Mouse (Mus musculus) lung, adult 10 weeks (tissue): ENCODE results near the gene Gch1. TPM values are rescaled to one million over a fixed set of nuclear protein-coding genes. Genes with fewer than 3 reads are reported as not detected.

Experiments used
- polyA plus RNA-seq: library from polyadenylated mRNA; stranded (reverse); fragments of 350-450 nt; fragmentation: Illumina TruSeq; extraction: RNeasy Lipid Tissue Mini Kit (QIAGEN cat#74804); gene quantifications from one replicate; pipeline ENCODE4 v1.2.3, GENCODE M21; 2014; ENCODE audit warnings: low read depth, low replicate concordance; ENCODE audit not compliant: insufficient read depth

Gene Gch1
- polyA plus RNA-seq: 8.8 TPM

DNA sequence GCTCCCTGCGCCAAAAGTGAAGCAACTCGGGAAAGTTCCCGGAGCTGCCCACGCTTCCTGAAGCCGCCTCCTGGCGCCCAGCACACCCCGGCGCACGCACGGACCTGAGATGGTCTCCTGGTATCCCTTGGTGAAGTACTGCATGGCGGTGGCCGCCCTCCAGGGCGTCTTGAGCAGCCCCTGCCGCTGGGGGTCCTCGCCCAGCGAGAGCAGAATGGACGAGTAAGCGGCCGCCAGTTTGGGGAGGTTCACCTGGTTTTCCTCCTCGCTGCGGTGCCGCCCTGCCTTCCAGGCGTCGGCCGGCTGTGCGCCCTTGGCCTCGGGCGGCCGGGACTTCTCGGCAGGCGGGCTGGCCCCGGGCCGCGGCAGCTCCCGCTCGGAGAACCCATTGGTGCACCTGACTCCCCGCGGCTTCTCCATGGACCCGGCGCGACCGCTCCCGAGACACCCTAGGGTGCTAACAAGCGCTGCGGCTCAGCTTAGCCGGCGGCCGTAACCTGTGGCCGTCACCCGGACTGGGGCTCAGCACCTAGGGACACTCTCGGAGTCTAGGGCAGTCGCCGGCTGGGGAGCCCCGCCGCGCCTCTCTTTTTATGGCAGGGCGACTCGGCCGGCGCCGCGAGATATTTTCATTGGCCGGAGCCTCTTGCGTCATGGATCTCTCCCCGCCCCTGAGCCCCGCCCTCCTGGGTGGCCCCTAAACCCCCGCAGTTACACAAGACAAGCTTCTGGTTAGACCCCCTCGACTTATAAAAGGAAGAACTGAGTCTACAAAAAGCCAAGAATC is at the start of gene Gch1:
Gch1 (minus strand) TSS at position 566 of the 787 bp plus-strand sequence.

Other genes starting within 250 kb of the Gch1 start
- 1.4 TPM for gene Wdhd1, start 87.4 kb upstream of the Gch1 start, polyA plus RNA-seq
- 6.7 TPM for gene Socs4, start 87.5 kb upstream of the Gch1 start, polyA plus RNA-seq
- 18.8 TPM for gene Mapk1ip1l, start 108.9 kb upstream of the Gch1 start, polyA plus RNA-seq
- 237 TPM for gene Lgals3, start 178.3 kb upstream of the Gch1 start, polyA plus RNA-seq
- 0.25 TPM for gene Dlgap5, start 229.0 kb upstream of the Gch1 start, polyA plus RNA-seq